Mouse (Mus musculus): ENCODE results near the gene Mmp9. TPM values are rescaled to one million over a fixed set of nuclear protein-coding genes. Genes with fewer than 3 reads are reported as not detected.

The Mmp9 gene
- 1.1 and 1.2 TPM in 2 replicates for polyA plus RNA-seq (2015; fragmentation: Nextera tagmentation; extraction: Ambion mirVana)

GRCm38 (mm10) chr2:164940140-164940830, at the start of gene Mmp9:
Mmp9 (plus strand) TSS chr2:164940780.
- H3K36me3 ChIP-seq: no peaks in the 10 kb centered on the region
- H3K27ac ChIP-seq: no peak within 1 kb of the TSS
- H3K27me3 ChIP-seq: peaks cover 89% of the 10 kb centered on the region
- peaks cover 12% of the 10 kb centered on the region for H3K4me1 ChIP-seq (replicated peaks)
- H3K4me3 ChIP-seq (replicated peaks): no peak within 1 kb of the TSS
- 16% methylated on average over 10 of the region's 10 CpGs for WGBS (ENCODE audit: insufficient replicate concordance)
- DNase-seq: no peak
- no peak within 1 kb of the TSS for H3K9ac ChIP-seq
- H3K9me3 ChIP-seq (replicated peaks): no peaks in the 10 kb centered on the region
- no peak for ATAC-seq (ENCODE audit: low read depth)
- H3K4me2 ChIP-seq: no peak within 1 kb of the TSS

- DNase-seq: no peak
- ATAC-seq (ENCODE audit: low read depth): no peak
- no peak overlapping the region for H3K9ac ChIP-seq
Observed at GRCm38 (mm10) chr2:164891056-164891834, 49.3 kb upstream of the Mmp9 start.

GRCm38 (mm10) chr2:164891908-164892695, 48.5 kb upstream of the Mmp9 start:
- DNase-seq: no peak
- H3K4me2 ChIP-seq: no peak overlapping the region
- H3K4me3 ChIP-seq (replicated peaks): no peak overlapping the region
- H3K4me1 ChIP-seq (replicated peaks): peaks cover 5% of the 10 kb centered on the region; the same call in 1 of the 2 replicates
- no peak for ATAC-seq (ENCODE audit: low read depth)
- peaks cover 100% of the 10 kb centered on the region for H3K36me3 ChIP-seq
- H3K9me3 ChIP-seq (replicated peaks): no peaks in the 10 kb centered on the region
- no peak overlapping the region for H3K27ac ChIP-seq
- 89% methylated on average over 15 of the region's 15 CpGs for WGBS (ENCODE audit: insufficient replicate concordance)
- no peak overlapping the region for H3K9ac ChIP-seq
- H3K27me3 ChIP-seq: no peaks in the 10 kb centered on the region

More at GRCm38 (mm10) chr2:164891056-164891834, 49.3 kb upstream of the Mmp9 start:
- 81% methylated on average over 13 of the region's 13 CpGs for WGBS (ENCODE audit: insufficient replicate concordance)
- H3K9me3 ChIP-seq (replicated peaks): no peaks in the 10 kb centered on the region
- peaks cover 100% of the 10 kb centered on the region for H3K36me3 ChIP-seq
- no peak overlapping the region for H3K4me3 ChIP-seq (replicated peaks)
- H3K4me1 ChIP-seq (replicated peaks): peaks cover 5% of the 10 kb centered on the region; the same call in 1 of the 2 replicates
- no peaks in the 10 kb centered on the region for H3K27me3 ChIP-seq
- H3K4me2 ChIP-seq: no peak overlapping the region
- no peak overlapping the region for H3K27ac ChIP-seq

GRCm38 (mm10) chr2:164892696-164893216, 47.8 kb upstream of the Mmp9 start:
- no peak for ATAC-seq (ENCODE audit: low read depth)
- Histone ChIP-seq H3K9me3 (replicated peaks) (no peaks in the 10 kb centered on the region), H3K9ac (no peak overlapping the region), H3K4me1 (replicated peaks) (peaks cover 5% of the 10 kb centered on the region; the same call in 1 of the 2 replicates), H3K36me3 (peaks cover 100% of the 10 kb centered on the region), H3K27ac (no peak overlapping the region), H3K4me2 (no peak overlapping the region), H3K27me3 (no peaks in the 10 kb centered on the region), H3K4me3 (replicated peaks) (no peak overlapping the region)
- no peak for DNase-seq
- WGBS (ENCODE audit: insufficient replicate concordance): 89% methylated on average over 6 of the region's 6 CpGs

GRCm38 (mm10) chr2:164894048-164894447, 46.5 kb upstream of the Mmp9 start:
- no peaks in the 10 kb centered on the region for H3K27me3 ChIP-seq
- H3K9ac ChIP-seq: no peak overlapping the region
- ATAC-seq (ENCODE audit: low read depth) (no peak), DNase-seq (no peak)
- no peaks in the 10 kb centered on the region for H3K9me3 ChIP-seq (replicated peaks)
- no peak overlapping the region for H3K4me2 ChIP-seq
- H3K4me1 ChIP-seq (replicated peaks): peaks cover 5% of the 10 kb centered on the region; the same call in 1 of the 2 replicates
- 74% methylated on average over 5 of the region's 5 CpGs for WGBS (ENCODE audit: insufficient replicate concordance)
- peaks cover 100% of the 10 kb centered on the region for H3K36me3 ChIP-seq
- H3K4me3 ChIP-seq (replicated peaks): no peak overlapping the region
- no peak overlapping the region for H3K27ac ChIP-seq

- Histone ChIP-seq H3K4me1 (replicated peaks) (peaks cover 5% of the 10 kb centered on the region; the same call in 1 of the 2 replicates), H3K4me3 (replicated peaks) (no peak overlapping the region), H3K27me3 (no peaks in the 10 kb centered on the region), H3K9me3 (replicated peaks) (no peaks in the 10 kb centered on the region), H3K4me2 (no peak overlapping the region), H3K9ac (no peak overlapping the region), H3K27ac (no peak overlapping the region), H3K36me3 (peaks cover 100% of the 10 kb centered on the region)
- no peak for ATAC-seq (ENCODE audit: low read depth)
- DNase-seq: no peak
- 81% methylated on average over 1 of the region's 1 CpGs for WGBS (ENCODE audit: insufficient replicate concordance)
Observed at GRCm38 (mm10) chr2:164894644-164895043, 45.9 kb upstream of the Mmp9 start.

GRCm38 (mm10) chr2:164895885-164896284, 44.7 kb upstream of the Mmp9 start:
- Histone ChIP-seq H3K4me1 (replicated peaks) (0 out of 2 replicates have a peak, but pooled peaks cover 6% of the 10 kb centered on the region), H3K36me3 (peaks cover 100% of the 10 kb centered on the region), H3K9me3 (replicated peaks) (no peaks in the 10 kb centered on the region), H3K27ac (no peak overlapping the region), H3K27me3 (no peaks in the 10 kb centered on the region), H3K4me2 (no peak overlapping the region), H3K9ac (no peak overlapping the region), H3K4me3 (replicated peaks) (no peak overlapping the region)
- WGBS (ENCODE audit: insufficient replicate concordance): 92% methylated on average over 6 of the region's 6 CpGs
- DNase-seq (no peak), ATAC-seq (ENCODE audit: low read depth) (no peak)

- WGBS (ENCODE audit: insufficient replicate concordance): 89% methylated on average over 7 of the region's 7 CpGs
Observed at GRCm38 (mm10) chr2:164898008-164898407, 42.6 kb upstream of the Mmp9 start.

GRCm38 (mm10) chr2:164899034-164899433, 41.5 kb upstream of the Mmp9 start:
- Histone ChIP-seq H3K4me2 (no peak overlapping the region), H3K4me1 (replicated peaks) (0 out of 2 replicates have a peak, but pooled peaks cover 6% of the 10 kb centered on the region), H3K27ac (no peak overlapping the region), H3K36me3 (peaks cover 100% of the 10 kb centered on the region), H3K4me3 (replicated peaks) (no peak overlapping the region), H3K9ac (no peak overlapping the region), H3K27me3 (no peaks in the 10 kb centered on the region), H3K9me3 (replicated peaks) (no peaks in the 10 kb centered on the region)
- ATAC-seq (ENCODE audit: low read depth) (no peak), DNase-seq (no peak)
- 88% methylated on average over 15 of the region's 15 CpGs for WGBS (ENCODE audit: insufficient replicate concordance)

More at GRCm38 (mm10) chr2:164898008-164898407, 42.6 kb upstream of the Mmp9 start:
- Histone ChIP-seq H3K27me3 (no peaks in the 10 kb centered on the region), H3K36me3 (peaks cover 100% of the 10 kb centered on the region), H3K4me3 (replicated peaks) (no peak overlapping the region), H3K4me1 (replicated peaks) (0 out of 2 replicates have a peak, but pooled peaks cover 6% of the 10 kb centered on the region), H3K4me2 (no peak overlapping the region), H3K9ac (no peak overlapping the region), H3K9me3 (replicated peaks) (no peaks in the 10 kb centered on the region), H3K27ac (no peak overlapping the region)
- DNase-seq (no peak), ATAC-seq (ENCODE audit: low read depth) (no peak)

GRCm38 (mm10) chr2:164899723-164900459, 40.7 kb upstream of the Mmp9 start:
- H3K27me3 ChIP-seq: no peaks in the 10 kb centered on the region
- peaks cover 6% of the 10 kb centered on the region; the same call in 1 of the 2 replicates for H3K4me1 ChIP-seq (replicated peaks)
- no peak overlapping the region for H3K4me2 ChIP-seq
- H3K27ac ChIP-seq: no peak overlapping the region
- no peaks in the 10 kb centered on the region for H3K9me3 ChIP-seq (replicated peaks)
- H3K9ac ChIP-seq: no peak overlapping the region
- peaks cover 100% of the 10 kb centered on the region for H3K36me3 ChIP-seq
- 83% methylated on average over 16 of the region's 16 CpGs for WGBS (ENCODE audit: insufficient replicate concordance)
- DNase-seq (no peak), ATAC-seq (ENCODE audit: low read depth) (peak; percentile 52)
- H3K4me3 ChIP-seq (replicated peaks): no peak overlapping the region

All from liver, embryonic 13.5 days (tissue).